Mouse (Mus musculus) urinary bladder, postnatal 36 days (tissue): ENCODE results near the gene Gm5460.

ENCODE experiments used
- DNase-seq, 2 experiments: peaks; one replicate each; pipeline ENCODE4 v3.0.0; 2022; ENCODE audit warnings: low spot score in 2 of 2, mixed read lengths in 1 of 2

The Gm5460 gene

DNA sequence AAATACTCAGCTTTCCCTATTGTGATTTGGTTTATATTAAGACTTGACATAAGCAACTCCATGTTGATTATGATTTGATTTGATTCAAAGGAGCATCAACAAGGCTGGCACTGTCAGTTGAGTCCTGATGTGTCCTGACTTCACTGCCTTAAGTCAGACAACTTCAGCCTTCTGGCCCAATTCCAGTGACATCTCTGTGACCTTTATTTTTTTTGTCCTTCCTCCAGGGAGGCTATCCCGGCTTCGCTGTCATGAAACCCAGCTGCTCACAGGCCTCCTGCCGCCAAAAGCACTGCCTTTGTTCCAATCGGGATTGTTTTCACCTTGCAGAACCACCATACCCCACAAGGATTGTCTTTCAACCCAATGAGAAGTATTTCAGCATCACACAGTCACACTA is 58.8 kb downstream of the Gm5460 start:
- no peak for DNase-seq

DNA sequence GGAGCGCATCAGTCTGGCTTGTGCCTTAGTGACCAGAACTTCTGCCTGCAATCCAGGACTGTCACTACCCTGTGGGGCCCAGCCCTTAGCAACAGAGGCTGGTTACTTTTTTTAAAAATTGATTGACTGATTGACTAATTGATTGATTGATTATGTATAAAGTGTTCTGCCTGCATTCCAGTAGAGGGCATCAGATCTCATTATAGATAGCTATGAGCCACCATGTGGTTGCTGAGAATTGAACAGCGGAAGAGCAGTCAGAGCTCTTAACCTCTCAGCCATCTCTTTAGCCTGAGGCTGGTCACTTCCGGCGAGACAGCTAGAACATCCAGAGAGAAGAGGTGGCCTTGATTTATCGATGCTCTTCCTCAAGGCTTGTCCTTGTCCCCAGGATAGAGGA is 60.7 kb downstream of the Gm5460 start:
- no peak for DNase-seq

DNA sequence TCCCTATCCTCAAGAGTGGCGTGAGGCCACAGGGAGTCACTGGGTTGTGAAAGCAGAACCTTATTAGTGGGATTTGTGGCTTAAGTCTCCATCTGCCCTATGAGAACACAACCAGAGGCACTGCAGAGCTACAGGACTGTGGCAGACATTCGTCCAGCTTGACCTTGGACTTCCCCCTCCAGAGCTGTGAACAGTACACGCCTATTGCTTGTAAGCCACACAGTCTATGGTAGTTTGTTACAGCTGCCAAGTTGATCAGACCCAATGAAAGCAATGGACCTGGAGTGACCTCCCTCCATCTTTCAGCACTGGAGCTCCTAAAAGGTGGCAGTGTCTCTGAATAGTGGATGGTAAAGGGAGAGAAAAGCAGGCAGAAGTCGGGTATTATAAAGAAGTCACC is 61.7 kb downstream of the Gm5460 start:
- no peak for DNase-seq

DNA sequence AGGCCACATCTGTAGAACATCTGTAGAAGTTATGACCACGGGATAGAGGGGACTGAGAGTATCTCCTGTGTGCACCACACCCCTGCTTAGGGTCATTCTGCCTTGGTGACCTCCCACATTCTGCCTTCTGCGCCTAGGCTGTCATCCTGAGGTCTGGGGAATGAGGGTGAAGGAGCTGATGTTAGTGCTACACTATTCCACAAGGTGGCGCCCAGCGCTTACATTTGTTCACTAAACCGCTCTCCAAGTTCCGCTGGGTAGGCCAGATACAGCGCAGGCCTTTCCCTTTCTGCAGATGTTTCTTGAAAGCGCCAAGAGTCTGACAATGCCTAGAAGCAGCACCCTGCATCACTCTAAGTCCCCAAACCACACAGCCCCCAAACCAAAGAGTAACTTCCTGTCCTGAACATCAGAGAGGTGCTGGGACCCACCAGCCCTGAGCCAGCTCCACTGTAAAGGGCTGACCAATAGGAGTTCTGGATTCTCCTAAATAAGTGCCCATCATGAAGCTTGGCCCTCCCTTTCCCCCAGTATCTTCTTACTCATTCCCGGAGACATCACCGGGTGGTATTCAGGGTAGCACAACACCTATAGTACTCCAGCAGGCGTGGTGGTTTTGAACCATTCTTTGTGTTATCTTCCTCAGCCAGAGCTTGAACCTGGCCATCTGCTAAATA is 63.9 kb downstream of the Gm5460 start:
- DNase-seq = peak; percentile 58 to 70

DNA sequence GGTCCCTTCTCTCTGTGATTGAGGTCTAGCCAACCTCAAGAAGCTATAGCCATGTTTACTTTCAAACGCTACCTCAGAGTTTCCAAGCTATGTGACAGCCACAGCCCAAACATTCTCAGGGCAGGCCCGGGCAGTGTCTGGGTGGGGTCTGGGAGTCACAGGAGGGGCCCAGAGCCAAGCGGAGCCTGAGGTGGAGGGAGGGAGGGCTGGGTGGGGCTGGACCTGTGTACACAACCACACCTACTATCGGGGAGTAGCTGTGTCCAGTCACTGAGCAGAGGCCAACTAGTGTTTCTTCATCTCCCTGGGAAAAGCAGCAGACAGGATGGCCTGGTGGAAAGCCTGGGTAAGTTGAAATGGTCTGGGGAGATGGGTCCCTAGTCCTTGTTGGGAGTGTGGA is 69.2 kb downstream of the Gm5460 start, which contains the start of gene Anxa8:
Anxa8 (plus strand) TSS at position 251 of the 400 bp plus-strand sequence.
- DNase-seq = peak; percentile 72 to 78

DNA sequence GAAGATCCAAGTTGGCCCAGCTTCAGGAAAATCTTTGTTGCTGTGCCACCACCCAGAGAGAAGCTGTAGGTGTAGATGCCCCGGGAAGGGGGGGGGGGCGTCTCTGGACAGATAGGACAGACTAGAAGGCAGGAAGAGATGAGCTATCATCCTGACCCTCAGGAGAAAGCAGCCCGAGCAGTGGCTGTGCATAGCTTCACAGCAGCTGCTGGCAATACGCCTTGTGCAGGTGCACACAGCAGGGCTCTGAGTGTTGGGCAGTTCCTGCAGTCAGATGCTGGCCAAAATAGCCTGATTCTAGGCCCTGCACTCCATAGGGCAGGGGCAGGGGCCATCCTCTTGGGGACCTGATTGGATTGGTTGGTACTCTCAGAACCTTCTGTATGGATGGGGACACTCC is 70.2 kb downstream of the Gm5460 start:
- DNase-seq = no peak

DNA sequence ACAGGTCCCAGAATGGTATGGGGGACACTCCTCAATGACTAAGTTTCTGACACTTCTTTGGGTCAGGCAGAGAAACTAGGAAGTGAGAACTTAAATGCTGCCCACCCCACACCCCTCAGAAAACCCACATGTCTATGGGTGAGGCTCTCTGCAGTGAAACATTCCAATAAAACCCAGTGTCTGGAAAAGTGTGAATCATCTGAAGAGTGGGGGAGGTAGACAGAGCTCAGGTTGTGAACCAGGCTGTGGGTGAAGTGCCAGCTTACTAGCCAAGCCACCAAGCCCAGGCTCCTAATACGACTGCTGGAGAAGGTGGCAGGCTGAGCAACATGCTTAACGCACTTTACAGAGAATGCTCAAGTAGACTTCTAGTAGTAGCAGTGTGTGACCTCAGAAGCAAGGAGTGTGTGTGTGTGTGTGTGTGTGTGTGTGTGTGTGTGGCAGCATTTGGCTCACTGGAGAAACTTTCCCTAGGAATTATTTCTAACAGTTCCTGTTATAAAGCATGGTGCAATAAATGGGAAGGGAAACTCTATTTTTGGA is 71.4 kb downstream of the Gm5460 start:
- DNase-seq = no peak

DNA sequence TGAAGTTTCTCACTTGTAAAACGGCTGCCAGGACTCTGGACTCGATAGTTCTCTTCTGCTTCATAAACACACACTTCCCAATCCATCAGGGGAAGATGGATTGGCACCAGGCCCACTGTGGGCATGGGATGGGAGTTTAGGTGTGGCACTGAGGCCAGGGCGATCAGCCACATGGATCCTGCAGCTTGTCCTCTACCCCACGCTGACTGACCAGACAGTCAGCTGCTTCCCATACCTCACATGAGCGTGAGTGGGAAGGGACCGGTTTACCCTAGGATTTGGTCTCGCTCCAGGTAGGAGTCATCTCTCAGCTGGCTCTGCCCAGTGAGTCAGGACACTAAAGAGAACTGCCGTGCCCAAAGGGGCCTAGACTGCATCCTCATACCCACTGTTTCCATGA is 73.2 kb downstream of the Gm5460 start:
- DNase-seq = no peak

DNA sequence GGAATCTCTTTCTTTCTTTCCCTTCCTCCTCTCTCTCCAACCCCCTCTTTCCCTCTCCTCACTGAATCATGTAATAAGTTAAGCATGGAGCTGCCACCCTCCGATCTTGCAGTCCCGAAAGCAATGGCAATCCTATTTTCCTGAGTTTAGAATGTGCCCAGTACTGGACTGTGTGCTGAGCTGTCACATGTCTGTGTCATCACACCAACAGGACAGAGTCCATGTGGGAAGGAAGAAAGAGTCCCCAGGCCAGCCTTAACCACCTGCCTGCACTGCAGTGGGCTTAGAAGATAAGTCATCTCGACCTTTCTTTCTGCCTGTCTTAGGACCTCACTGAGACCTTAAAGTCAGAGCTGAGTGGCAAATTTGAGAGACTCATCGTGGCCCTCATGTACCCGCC is 74.9 kb downstream of the Gm5460 start:
- no peak for DNase-seq

DNA sequence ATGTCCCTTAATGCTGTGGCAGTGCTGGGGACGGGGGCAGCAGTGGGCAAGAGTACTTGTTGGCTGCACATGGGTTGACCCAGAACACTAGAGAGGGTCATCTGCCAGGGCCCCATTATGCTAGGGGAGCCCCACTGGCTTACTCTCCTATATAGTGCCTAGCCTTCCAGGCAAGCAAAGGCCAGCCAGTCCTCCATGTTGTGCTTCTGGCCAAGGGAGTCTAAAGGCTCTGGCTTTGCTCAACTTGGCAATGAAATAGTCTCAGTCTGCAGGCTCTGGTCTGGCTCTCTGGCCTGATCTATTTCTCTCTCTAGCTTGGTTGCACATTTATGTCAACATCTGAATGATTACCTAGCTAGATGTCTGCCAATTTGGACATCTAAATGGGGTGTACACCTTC is 76.3 kb downstream of the Gm5460 start:
- no peak for DNase-seq

DNA sequence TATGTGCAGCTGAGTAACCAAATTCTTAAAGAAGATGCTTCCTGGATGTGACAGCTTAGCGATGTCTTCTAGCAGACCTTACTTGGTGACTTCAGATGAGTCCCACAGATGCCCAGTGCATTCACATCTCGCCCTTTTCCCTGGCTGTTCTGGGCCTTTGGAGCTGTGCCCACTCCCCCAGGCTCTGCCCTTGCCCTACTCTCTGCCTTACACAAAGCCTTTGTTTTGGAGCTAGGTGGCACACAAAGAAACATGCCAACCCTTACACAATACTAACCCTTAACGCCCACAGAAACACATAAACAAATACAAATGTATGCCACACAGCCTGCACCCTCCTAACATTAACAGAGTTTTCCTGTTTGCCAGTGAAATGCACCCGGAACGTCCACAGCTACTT is 79.6 kb downstream of the Gm5460 start:
- DNase-seq = no peak
